Mouse (Mus musculus): ENCODE measurements around the gene Zfp503.
A peak's percentile ranks its signal among the peaks of the same experiment; 100 is the strongest.

Zfp503 gene

GRCm38 (mm10) chr14:21989291-21989913 is at the start of gene Zfp503:
Zfp503 (minus strand) TSS chr14:21989601.
- peak; percentile 66 for DNase-seq (ENCODE audit: low spot score)

- DNase-seq (ENCODE audit: low spot score): no peak
Measured at GRCm38 (mm10) chr14:22037498-22038131, 48.2 kb upstream of the Zfp503 start.

- DNase-seq (ENCODE audit: low spot score): no peak
Measured at GRCm38 (mm10) chr14:22036802-22037497, 47.5 kb upstream of the Zfp503 start.

- no peak for DNase-seq (ENCODE audit: low spot score)
Measured at GRCm38 (mm10) chr14:22036338-22036737, 46.9 kb upstream of the Zfp503 start.

GRCm38 (mm10) chr14:22035900-22036299 is 46.5 kb upstream of the Zfp503 start:
- DNase-seq (ENCODE audit: low spot score): no peak

GRCm38 (mm10) chr14:22023533-22023932 is 34.1 kb upstream of the Zfp503 start:
- no peak for DNase-seq (ENCODE audit: low spot score)

- DNase-seq (ENCODE audit: low spot score): peak; percentile 48
Measured at GRCm38 (mm10) chr14:22020885-22021284, 31.5 kb upstream of the Zfp503 start.

GRCm38 (mm10) chr14:22019949-22020845 is 30.8 kb upstream of the Zfp503 start:
- no peak for DNase-seq (ENCODE audit: low spot score)

- DNase-seq (ENCODE audit: low spot score): peak; percentile 65
Measured at GRCm38 (mm10) chr14:22019252-22019948, 30.0 kb upstream of the Zfp503 start, which contains the start of gene Lrmda. Lrmda (plus strand) TSS chr14:22019712.

GRCm38 (mm10) chr14:22017011-22017410 is 27.6 kb upstream of the Zfp503 start:
- no peak for DNase-seq (ENCODE audit: low spot score)

- no peak for DNase-seq (ENCODE audit: low spot score)
Measured at GRCm38 (mm10) chr14:22014781-22015180, 25.4 kb upstream of the Zfp503 start.

GRCm38 (mm10) chr14:22014315-22014714 is 24.9 kb upstream of the Zfp503 start:
- no peak for DNase-seq (ENCODE audit: low spot score)

- no peak for DNase-seq (ENCODE audit: low spot score)
Measured at GRCm38 (mm10) chr14:22007006-22007405, 17.6 kb upstream of the Zfp503 start.

GRCm38 (mm10) chr14:22004943-22005342 is 15.5 kb upstream of the Zfp503 start:
- DNase-seq (ENCODE audit: low spot score): no peak

- DNase-seq (ENCODE audit: low spot score): no peak
Measured at GRCm38 (mm10) chr14:22003631-22004030, 14.2 kb upstream of the Zfp503 start.

GRCm38 (mm10) chr14:22003231-22003630 is 13.8 kb upstream of the Zfp503 start:
- DNase-seq (ENCODE audit: low spot score): no peak

GRCm38 (mm10) chr14:21999588-21999987 is 10.2 kb upstream of the Zfp503 start:
- no peak for DNase-seq (ENCODE audit: low spot score)

- DNase-seq (ENCODE audit: low spot score): peak; percentile 51
Measured at GRCm38 (mm10) chr14:21995031-21995754, 5.8 kb upstream of the Zfp503 start.

- no peak for DNase-seq (ENCODE audit: low spot score)
Measured at GRCm38 (mm10) chr14:21994061-21994990, 4.9 kb upstream of the Zfp503 start.
